Mouse (Mus musculus): ENCODE data around the gene Clec2l.

Clec2l gene

GRCm38 (mm10) chr6:38715881-38716280 lies 53.0 kb downstream of the Clec2l start:
- no peak for DNase-seq (ENCODE audit: extremely low spot score, low spot score)

GRCm38 (mm10) chr6:38718625-38719024 lies 55.8 kb downstream of the Clec2l start:
- DNase-seq (ENCODE audit: extremely low spot score, low spot score): no peak

GRCm38 (mm10) chr6:38719229-38719628 lies 56.4 kb downstream of the Clec2l start:
- DNase-seq (ENCODE audit: extremely low spot score, low spot score): no peak

- DNase-seq (ENCODE audit: extremely low spot score, low spot score): no peak
These were observed 58.5 kb downstream of the Clec2l start for GRCm38 (mm10) chr6:38721361-38721760.

- DNase-seq (ENCODE audit: extremely low spot score, low spot score): no peak
These were observed 62.6 kb downstream of the Clec2l start for GRCm38 (mm10) chr6:38725515-38725914.
